Mouse (Mus musculus) lung, embryonic 14.5 days (tissue): ENCODE measurements around the gene Mitf. TPM values are rescaled to one million over a fixed set of nuclear protein-coding genes. Genes with fewer than 3 reads are reported as not detected.

Experiments used
- ATAC-seq: fragments of 200-750 bp; cut with Nextera tagmentation; 2 replicates; pipeline ENCODE4 v1.8.0; 2017; ENCODE audit warnings: mild to moderate bottlenecking, moderate TSS enrichment, moderate library complexity; ENCODE audit not compliant: insufficient read depth
- DNase-seq: peaks from one replicate; pipeline ENCODE4 v3.0.0-alpha.2; 2015
- H3K27ac ChIP-seq: fragments of 300-500 bp; sonication (generic); 2 replicates; pipeline ENCODE4 v1.5.1; 2014; ENCODE audit warnings: low read depth, mild to moderate bottlenecking, moderate library complexity
- H3K27me3 ChIP-seq: fragments of 300-500 bp; sonication (generic); 2 replicates; pipeline ENCODE4 v1.6.1; 2014; ENCODE audit warnings: low read length, control low read depth; ENCODE audit not compliant: insufficient read depth
- H3K36me3 ChIP-seq: fragments of 300-500 bp; sonication (generic); 2 replicates; pipeline ENCODE4 v1.6.1; 2014; ENCODE audit warnings: control low read depth; ENCODE audit not compliant: insufficient read depth
- H3K4me1 ChIP-seq: fragments of 300-500 bp; sonication (generic); 2 replicates; pipeline ENCODE4 v1.6.1; 2014; ENCODE audit warnings: antibody characterized with exemption, control low read depth; ENCODE audit not compliant: insufficient read depth
- H3K4me2 ChIP-seq: fragments of 300-500 bp; sonication (generic); 2 replicates; pipeline ENCODE4 v1.6.1; 2014; ENCODE audit warnings: mild to moderate bottlenecking
- H3K4me3 ChIP-seq: fragments of 300-500 bp; sonication (generic); 2 replicates; pipeline ENCODE4 v1.5.1; 2014; ENCODE audit warnings: low read depth, low read length
- H3K9ac ChIP-seq: fragments of 300-500 bp; sonication (generic); 2 replicates; pipeline ENCODE4 v1.6.1; 2014
- H3K9me3 ChIP-seq: fragments of 300-500 bp; sonication (generic); 2 replicates; pipeline ENCODE4 v1.6.1; 2016; ENCODE audit warnings: low read depth, low read length, control low read depth
- CTCF ChIP-seq: IDR thresholded peaks from 2 replicates; pipeline ENCODE4 v1.5.1; 2016; ENCODE audit warnings: antibody characterized with exemption, low read depth
- WGBS: fragments of 180-500 bp; shearing (Covaris S2); extraction: QIAGEN DNeasy Blood & Tissue Kit; methylation state at CpG from one replicate; pipeline ENCODE4 v1.1.7; 2014; 5-methylcytosine and 5-hydroxymethylcytosine counted together
- polyA plus RNA-seq: library from polyadenylated mRNA; unstranded; fragments of >200 nt; fragmentation: Nextera tagmentation; extraction: Ambion mirVana; gene quantifications from 2 replicates; pipeline ENCODE4 v1.2.1, GENCODE M21; 2014

Gene Mitf
- polyA plus RNA-seq, 1 experiment from 2014 or later = 1.4 TPM

DNA sequence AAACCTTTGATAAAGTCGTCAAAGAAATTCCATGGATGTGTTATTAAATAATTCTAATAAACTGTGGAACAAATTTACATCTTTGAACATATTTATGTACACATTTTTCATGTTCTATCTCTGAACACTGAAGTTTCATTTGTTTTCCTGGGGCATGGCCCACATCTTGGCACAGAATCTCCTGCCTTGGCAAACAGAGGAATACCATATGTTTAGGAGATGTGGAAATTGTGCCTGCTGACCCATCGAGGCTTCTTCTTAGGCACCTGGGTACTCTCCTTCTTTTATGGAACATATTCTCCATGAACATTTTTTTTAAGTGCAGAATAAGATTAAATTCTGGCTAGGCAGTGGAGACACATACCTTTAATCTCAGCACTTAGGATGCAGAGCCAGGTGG lies 6.2 kb upstream of the Mitf start:
- DNase-seq = no peak
- TF ChIP-seq CTCF = no peak
- Histone ChIP-seq H3K4me2 (no peak overlapping the region), H3K4me3 (no peak overlapping the region), H3K9ac (no peak overlapping the region), H3K9me3 (no peaks in the 10 kb centered on the region), H3K36me3 (no peaks in the 10 kb centered on the region), H3K27me3 (no peaks in the 10 kb centered on the region), H3K27ac (no peak overlapping the region), H3K4me1 (no peaks in the 10 kb centered on the region)
- no peak for ATAC-seq
- WGBS = 47% methylated on average over 2 of the region's 2 CpGs

- Histone ChIP-seq H3K9ac (peak overlapping the region; percentile 58), H3K9me3 (no peaks in the 10 kb centered on the region), H3K4me1 (no peaks in the 10 kb centered on the region), H3K36me3 (no peaks in the 10 kb centered on the region), H3K27me3 (no peaks in the 10 kb centered on the region), H3K4me2 (peak overlapping the region; percentile 99), H3K4me3 (peak overlapping the region; percentile 64), H3K27ac (no peak overlapping the region)
- DNase-seq (no peak), ATAC-seq (no peak)
- WGBS = 47% methylated on average over 5 of the region's 5 CpGs
- TF ChIP-seq CTCF = no peak
Observed at GRCm38 (mm10) chr6:97806051-97806450, 801 bp upstream of the Mitf start.

DNA sequence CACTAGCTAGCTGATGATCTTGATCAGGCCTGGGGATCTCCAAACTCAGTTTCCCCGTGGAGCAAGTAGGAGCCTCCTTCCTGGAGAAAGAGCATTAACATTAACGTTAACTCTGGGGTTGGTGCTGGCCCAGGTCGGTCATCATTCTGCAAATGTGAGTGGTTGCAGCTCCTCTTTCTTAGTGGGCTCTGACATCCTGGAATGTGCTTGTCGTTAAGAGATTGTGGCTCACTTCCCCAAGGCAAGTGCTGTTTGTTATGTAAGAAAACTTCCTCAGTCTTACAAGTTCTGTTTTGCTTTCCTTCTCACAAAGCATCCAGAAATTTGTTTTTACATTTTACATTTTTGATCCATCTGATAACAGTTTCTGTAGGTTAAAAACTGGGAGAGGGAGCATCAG lies 7.3 kb downstream of the Mitf start:
- no peaks in the 10 kb centered on the region for H3K27me3 ChIP-seq
- no peak overlapping the region for H3K9ac ChIP-seq
- H3K4me2 ChIP-seq = no peak overlapping the region
- WGBS = 48% methylated on average over 4 of the region's 4 CpGs
- H3K36me3 ChIP-seq = no peaks in the 10 kb centered on the region
- no peak overlapping the region for H3K27ac ChIP-seq
- no peak overlapping the region for H3K4me3 ChIP-seq
- ATAC-seq (no peak), DNase-seq (no peak)
- no peaks in the 10 kb centered on the region for H3K9me3 ChIP-seq
- no peaks in the 10 kb centered on the region for H3K4me1 ChIP-seq
- no peak for TF ChIP-seq CTCF

DNA sequence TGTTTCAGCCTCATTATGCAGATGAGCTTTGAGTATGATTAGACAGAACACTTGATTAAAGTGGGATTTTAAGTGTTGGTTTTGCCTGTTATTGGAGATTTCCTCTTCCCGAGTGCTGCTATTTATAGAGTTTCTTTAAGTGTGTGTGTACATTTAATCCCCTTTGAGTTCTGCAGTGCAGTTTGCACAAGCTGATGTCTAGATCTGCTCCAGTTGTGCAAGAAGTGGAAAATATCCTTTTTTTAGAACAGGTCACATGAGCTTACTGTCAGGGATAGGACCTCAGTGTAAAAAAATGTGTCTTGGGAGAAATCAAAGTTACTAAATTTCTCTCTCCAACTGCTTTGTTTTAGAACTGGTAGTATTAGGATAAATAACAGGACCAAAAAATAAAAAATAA lies 8.9 kb downstream of the Mitf start:
- Histone ChIP-seq H3K4me1 (no peaks in the 10 kb centered on the region), H3K9ac (no peak overlapping the region), H3K36me3 (no peaks in the 10 kb centered on the region), H3K4me3 (no peak overlapping the region), H3K4me2 (no peak overlapping the region), H3K9me3 (no peaks in the 10 kb centered on the region), H3K27me3 (no peaks in the 10 kb centered on the region), H3K27ac (no peak overlapping the region)
- 23% methylated on average over 1 of the region's 1 CpGs for WGBS
- DNase-seq (peak; percentile 31), ATAC-seq (no peak)
- TF ChIP-seq CTCF = no peak

GRCm38 (mm10) chr6:97816806-97817205 lies 10.0 kb downstream of the Mitf start:
- Histone ChIP-seq H3K4me1 (no peaks in the 10 kb centered on the region), H3K4me3 (no peak overlapping the region), H3K27me3 (no peaks in the 10 kb centered on the region), H3K27ac (no peak overlapping the region), H3K9ac (no peak overlapping the region), H3K4me2 (no peak overlapping the region), H3K36me3 (no peaks in the 10 kb centered on the region), H3K9me3 (no peaks in the 10 kb centered on the region)
- WGBS = 50% methylated on average over 1 of the region's 1 CpGs
- no peak for ATAC-seq
- no peak for DNase-seq
- no peak for TF ChIP-seq CTCF

DNA sequence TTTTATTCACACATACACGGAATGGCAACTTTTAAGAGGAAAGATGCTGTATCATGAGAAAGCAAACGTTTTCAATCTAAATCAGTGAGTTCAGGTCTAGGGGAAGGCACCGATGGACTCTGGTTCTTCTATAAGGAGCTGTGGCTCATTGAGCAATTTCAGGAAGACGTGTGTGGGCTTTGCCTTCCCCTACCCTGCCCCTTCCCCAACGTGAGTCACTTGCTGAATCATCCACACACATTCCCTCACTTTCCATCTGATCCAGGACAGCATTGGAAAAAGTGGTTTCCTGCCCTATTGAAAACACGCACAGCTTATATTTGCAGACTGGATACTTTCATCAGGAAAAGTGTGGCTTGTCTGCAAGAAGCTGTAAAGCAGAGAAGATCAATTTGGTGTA lies 11.3 kb downstream of the Mitf start:
- Histone ChIP-seq H3K9ac (no peak overlapping the region), H3K27me3 (no peaks in the 10 kb centered on the region), H3K4me2 (no peak overlapping the region), H3K27ac (no peak overlapping the region), H3K4me1 (no peaks in the 10 kb centered on the region), H3K36me3 (no peaks in the 10 kb centered on the region), H3K4me3 (no peak overlapping the region), H3K9me3 (no peaks in the 10 kb centered on the region)
- 50% methylated on average over 6 of the region's 6 CpGs for WGBS
- ATAC-seq (no peak), DNase-seq (no peak)
- TF ChIP-seq CTCF = no peak

- Histone ChIP-seq H3K9ac (no peak overlapping the region), H3K9me3 (no peaks in the 10 kb centered on the region), H3K4me2 (no peak overlapping the region), H3K36me3 (no peaks in the 10 kb centered on the region), H3K4me1 (no peaks in the 10 kb centered on the region), H3K4me3 (no peak overlapping the region), H3K27ac (no peak overlapping the region), H3K27me3 (no peaks in the 10 kb centered on the region)
- no peak for ATAC-seq
- no peak for DNase-seq
- TF ChIP-seq CTCF = no peak
- WGBS = 57% methylated on average over 5 of the region's 5 CpGs
Observed at GRCm38 (mm10) chr6:97818948-97819347, 12.1 kb downstream of the Mitf start.

GRCm38 (mm10) chr6:97820505-97820904 lies 13.7 kb downstream of the Mitf start:
- no peak for ATAC-seq
- H3K27ac ChIP-seq = no peak overlapping the region

More at GRCm38 (mm10) chr6:97820505-97820904, 13.7 kb downstream of the Mitf start:
- 81% methylated on average over 8 of the region's 8 CpGs for WGBS
- Histone ChIP-seq H3K9me3 (no peaks in the 10 kb centered on the region), H3K36me3 (no peaks in the 10 kb centered on the region), H3K27me3 (no peaks in the 10 kb centered on the region), H3K4me2 (no peak overlapping the region), H3K4me1 (no peaks in the 10 kb centered on the region), H3K4me3 (no peak overlapping the region), H3K9ac (no peak overlapping the region)
- DNase-seq = no peak
- no peak for TF ChIP-seq CTCF
